Mouse (Mus musculus) bone marrow, adult 2 months (tissue): ENCODE measurements around the gene Kcnk13.

ENCODE experiments used
- CTCF ChIP-seq: fragments of 200-500 bp; IDR thresholded peaks from 2 replicates; pipeline ENCODE4 v1.5.1; 2011; ENCODE audit warnings: low read length, control low read depth; ENCODE audit not compliant: control insufficient read depth, insufficient read depth
- POLR2A ChIP-seq: fragments of 200-500 bp; IDR thresholded peaks from 2 replicates; pipeline ENCODE4 v1.6.1; 2011; ENCODE audit warnings: low read depth, mild to moderate bottlenecking, control low read depth, low read length, borderline replicate concordance; ENCODE audit not compliant: control insufficient read depth

DNA sequence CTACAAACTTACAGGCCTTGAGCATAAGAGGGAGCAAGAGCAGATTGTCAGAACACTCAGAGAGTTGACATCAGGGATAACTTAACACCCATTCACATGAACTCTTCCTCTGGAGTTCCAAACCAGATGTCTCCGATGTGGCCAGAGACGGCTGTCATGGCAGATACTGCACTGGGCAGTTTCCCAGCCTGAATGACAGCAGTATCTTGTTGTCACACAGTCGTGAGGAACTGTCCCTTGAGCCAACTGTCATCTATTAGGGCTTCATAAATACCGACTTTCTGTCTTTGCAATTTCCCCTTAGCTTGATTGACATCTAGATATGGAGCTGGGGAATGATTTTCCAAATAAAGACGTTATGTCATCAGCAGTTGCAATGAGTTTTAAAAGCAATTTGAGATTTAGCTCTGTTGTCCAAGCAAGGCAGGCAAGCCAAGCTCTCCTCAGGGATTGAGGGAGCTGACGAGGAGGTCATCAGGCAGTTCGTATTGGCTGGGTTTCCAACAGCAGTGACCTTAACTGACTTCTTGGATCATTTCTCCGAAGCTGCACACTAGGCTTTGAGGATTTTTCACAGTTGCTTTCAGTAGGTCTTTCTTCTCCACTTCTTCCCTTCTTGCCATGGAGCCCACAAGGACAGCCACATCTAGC lies 115.5 kb downstream of the Kcnk13 start:
- TF ChIP-seq POLR2A (no peak), CTCF (no peak)
